Mouse (Mus musculus) lung, adult 2 months (tissue): Measurements from ENCODE around the gene Agtr1a.

Experiments used
- CTCF ChIP-seq: fragments of 200-500 bp; IDR thresholded peaks from 2 replicates; pipeline ENCODE4 v1.5.1; 2011; ENCODE audit warnings: mild to moderate bottlenecking, low read length, control low read depth; ENCODE audit not compliant: insufficient read depth
- POLR2A ChIP-seq: fragments of 200-500 bp; IDR thresholded peaks from 2 replicates; pipeline ENCODE4 v1.6.1; 2011; ENCODE audit warnings: low read depth, mild to moderate bottlenecking, control low read depth, low read length, borderline replicate concordance; ENCODE audit errors: extremely low read depth

GRCm38 (mm10) chr13:30310221-30310620 is 26.0 kb upstream of the Agtr1a start:
- no peak for TF ChIP-seq CTCF
- no peak for TF ChIP-seq POLR2A
